Mouse (Mus musculus) thymus, postnatal 36 days (tissue): ENCODE data around the gene Slfn5.
A peak's percentile ranks its signal among the peaks of the same experiment; 100 is the strongest.
"Not testable (repeated sequence)": the region's sequence is repeated elsewhere in the genome, so short reads cannot be mapped to it uniquely, and the experiment has no call there.

ENCODE experiments used
- DNase-seq, 2 experiments: peaks; one replicate each; pipeline ENCODE4 v3.0.0; 2022; ENCODE audit warnings: mixed read lengths in 2 of 2

The Slfn5 gene

GRCm38 (mm10) chr11:82947457-82947856 lies 3.7 kb upstream of the Slfn5 start:
- peak; percentile 48 to 57 for DNase-seq

- DNase-seq: no peak
Observed at GRCm38 (mm10) chr11:82949036-82949435, 2.1 kb upstream of the Slfn5 start.

DNA sequence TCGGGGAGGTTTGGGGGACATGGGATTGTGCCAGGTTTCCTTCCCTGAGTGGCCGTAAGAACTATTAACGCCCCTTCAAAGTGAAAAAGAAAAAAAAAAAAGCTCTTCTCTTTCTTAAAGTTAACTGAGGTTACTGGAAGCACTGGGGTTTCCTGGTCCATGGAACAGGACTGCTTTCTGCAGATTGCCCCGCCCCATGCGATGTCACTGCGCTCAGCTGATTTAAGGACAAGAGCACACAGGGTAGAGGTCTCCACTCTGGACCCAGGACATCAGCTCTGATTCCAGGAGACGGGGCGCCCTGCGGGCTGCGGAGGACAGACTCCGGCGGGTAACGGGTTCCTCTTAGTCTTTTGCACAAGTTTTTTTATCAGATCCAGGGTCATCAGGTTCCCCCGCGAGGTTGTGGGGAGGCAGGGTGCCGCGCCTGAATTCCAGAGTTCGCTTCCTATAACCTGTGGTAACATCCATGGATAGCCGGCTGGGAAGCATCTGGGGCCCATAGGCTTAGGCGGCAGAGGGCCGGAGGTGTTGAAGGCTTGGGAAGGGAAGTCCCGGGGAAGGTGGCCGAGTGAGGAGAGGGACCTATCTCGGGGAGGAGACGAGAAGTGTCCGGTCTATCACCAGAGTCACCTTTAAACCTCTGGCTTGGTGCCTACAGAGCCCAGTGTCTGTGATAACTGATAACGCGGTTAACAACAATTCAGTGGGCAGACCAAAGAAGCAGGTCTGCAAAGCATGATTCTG lies 889 bp downstream of the Slfn5 start:
- DNase-seq: peak; percentile 55 to 68

DNA sequence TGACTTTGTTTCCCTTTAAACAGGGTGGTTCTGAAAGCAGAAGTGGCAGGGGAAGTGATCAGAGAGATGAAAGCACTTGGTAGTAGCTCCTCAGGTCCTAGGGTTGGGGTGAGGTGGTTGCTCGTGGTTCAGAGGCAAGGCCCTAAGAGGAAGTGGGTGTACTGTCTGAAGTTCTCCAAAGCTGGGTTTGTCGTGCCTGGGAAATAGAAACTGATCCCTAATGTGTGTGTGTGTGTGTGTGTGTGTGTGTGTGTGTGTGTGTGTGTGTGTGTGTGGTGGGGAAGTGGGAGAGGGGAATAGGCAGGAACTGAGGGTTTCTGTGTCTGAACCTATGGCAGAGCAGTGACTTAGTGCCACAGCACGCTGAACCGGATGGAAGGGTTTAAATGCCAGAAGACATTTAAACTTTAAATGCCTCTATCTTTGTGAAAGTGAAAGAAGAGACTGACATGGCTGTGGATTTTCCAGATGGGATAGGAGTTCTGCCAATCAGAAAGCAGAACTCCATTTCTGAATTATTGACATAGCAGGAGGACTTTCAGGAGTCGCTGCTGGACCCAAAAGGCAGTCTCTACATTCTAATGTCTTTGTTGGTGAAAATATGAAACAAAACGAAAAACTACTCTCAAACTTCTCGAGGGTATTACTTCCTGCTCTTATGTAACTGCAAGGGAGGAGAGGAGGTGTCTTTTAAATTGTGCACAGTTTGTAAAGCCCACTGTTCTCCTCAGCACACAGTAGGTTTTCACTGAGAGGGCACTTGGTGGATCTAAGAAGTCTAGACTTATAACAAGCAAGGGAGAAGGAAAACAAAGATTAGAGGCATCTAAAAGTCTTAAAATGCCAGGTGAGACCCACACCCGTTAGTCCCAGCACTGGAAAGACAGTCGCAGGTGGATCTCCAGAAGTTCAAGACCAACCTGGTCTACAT lies 1.7 kb downstream of the Slfn5 start:
- peak; percentile 70 to 72 for DNase-seq

DNA sequence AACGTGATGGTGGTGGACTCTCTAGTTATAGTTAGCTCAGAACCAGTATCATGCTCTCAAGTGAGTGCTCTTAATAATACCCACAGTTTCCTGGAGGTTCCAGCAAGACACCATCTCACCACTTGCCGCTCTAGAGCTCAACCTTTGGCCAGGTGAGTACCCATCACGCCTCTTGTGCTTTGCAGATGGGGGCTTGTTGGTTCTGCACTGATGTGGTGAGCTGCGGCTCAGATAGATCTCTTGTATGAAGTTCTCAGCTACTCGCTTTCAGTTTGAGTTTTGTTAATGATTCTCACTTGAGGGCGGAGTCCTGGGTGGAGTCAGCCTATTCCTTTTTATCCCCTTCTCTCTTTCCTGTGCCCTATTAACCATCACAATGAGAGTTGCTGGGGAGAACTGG lies 3.5 kb downstream of the Slfn5 start:
- no peak for DNase-seq

DNA sequence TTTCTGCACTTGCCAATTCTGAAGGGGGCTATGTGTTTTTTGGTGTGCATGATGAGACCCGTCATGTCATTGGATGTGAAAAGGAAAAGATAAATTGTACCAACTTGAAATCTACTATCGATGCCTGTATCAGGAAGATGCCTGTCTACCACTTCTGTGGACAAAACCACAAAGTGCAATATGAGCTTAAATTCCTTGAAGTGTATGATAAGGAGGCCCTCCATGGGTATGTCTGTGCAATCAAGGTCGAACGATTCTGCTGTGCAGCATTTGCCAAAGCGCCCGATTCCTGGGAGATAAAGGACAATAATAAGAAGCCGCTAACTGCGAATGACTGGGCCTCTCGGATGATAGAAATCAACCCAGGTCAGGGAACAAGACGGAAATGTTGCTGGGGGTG lies 5.8 kb downstream of the Slfn5 start:
- no peak for DNase-seq

DNA sequence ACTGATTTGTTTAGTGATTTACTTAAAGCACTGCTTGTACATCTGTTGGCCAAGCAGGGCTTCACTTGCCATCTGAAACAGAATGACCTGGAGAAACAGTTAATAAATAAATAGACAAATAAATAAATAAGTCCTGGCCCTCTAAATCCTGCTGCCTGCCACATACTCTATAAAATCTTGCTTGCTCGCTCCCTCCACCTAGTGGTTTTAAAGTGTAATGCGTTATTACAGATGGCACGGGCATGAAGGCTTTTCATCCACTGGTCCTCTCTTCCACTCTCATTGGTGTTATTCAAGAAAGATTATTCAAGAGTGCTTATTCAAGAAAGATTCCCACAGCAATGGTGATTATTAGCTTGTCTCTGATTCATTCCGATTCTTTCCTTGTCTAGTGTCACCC lies 8.5 kb downstream of the Slfn5 start:
- DNase-seq: no peak

GRCm38 (mm10) chr11:82961743-82962142 lies 10.6 kb downstream of the Slfn5 start:
- no peak for DNase-seq

DNA sequence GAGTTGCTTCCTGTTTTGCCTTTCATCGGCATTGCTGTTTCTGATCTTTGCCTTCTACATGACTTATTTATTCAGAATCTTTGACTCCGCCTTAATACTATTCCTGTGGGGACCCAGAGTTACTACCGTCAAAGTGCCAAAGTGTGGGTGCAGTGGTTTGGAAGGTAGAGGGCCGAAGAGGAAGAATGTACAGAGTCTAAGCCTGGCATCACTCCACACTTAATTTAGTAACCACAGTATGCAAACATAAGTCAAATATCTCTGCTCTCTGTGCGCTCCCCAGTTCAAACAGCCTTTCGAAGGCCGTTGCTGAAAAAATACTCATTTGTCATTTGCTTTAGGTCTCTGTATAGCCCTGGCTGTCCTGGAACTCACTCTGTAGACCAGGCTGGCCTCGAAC lies 11.1 kb downstream of the Slfn5 start:
- no peak for DNase-seq

GRCm38 (mm10) chr11:82970712-82971589 lies 19.8 kb downstream of the Slfn5 start:
- peak; percentile 41 to 47 for DNase-seq

GRCm38 (mm10) chr11:82971590-82971974 lies 20.4 kb downstream of the Slfn5 start:
- DNase-seq: no peak

- DNase-seq: peak; percentile 29 to 41
Observed at GRCm38 (mm10) chr11:82973916-82974315, 22.8 kb downstream of the Slfn5 start.

DNA sequence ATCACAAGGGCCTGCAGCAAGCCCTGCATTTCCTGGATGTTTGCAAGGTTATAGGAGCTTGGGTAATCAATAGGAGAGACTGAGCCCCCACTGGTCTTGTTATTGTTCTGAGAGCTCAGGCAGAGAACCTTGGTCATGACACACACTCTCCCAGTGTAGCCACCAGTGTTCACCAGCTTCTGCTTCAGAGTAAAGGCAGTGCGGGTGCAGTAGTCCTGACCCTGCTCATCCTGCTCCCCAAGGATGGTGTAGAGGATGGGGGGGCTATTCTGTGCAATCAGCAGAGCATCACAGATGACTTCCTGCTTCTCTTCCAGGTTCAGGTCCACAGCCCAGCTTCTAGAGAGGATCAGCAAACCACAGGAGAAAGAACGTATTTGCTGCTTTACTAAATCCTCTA lies 31.3 kb downstream of the Slfn5 start:
- DNase-seq: not testable (repeated sequence)

- DNase-seq: no peak
Observed at GRCm38 (mm10) chr11:82983193-82983592, 32.0 kb downstream of the Slfn5 start.

GRCm38 (mm10) chr11:82987621-82988020 lies 36.5 kb downstream of the Slfn5 start:
- no peak for DNase-seq

DNA sequence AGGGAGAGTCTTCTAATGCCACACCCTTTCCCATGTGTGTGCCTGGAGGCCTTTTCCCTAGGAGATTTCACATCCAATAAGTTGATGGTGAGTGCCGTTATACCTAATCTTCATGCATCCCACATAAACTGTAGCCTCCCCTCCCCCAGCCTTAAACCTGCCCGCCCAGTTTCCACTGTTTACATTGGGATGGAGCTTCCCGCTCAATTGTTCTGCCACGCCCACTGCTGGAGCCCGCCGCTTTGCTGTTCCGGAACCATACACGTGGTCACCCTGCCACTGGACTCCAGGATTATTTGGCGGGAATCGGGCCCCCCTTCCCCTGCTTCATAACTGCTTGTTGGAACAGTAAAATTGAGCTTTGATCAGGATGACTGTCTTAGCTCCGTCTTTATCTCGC lies 38.2 kb downstream of the Slfn5 start:
- DNase-seq: peak in 1 of 2 experiments; percentile 7

- DNase-seq: peak; percentile 27 to 31
Observed at GRCm38 (mm10) chr11:82990612-82991385, 39.6 kb downstream of the Slfn5 start.

- DNase-seq: peak; percentile 26 to 29
Observed at GRCm38 (mm10) chr11:82991469-82992166, 40.5 kb downstream of the Slfn5 start, which contains the start of gene Slfn9. Gene Slfn9 (minus strand): TSS chr11:82991830.

DNA sequence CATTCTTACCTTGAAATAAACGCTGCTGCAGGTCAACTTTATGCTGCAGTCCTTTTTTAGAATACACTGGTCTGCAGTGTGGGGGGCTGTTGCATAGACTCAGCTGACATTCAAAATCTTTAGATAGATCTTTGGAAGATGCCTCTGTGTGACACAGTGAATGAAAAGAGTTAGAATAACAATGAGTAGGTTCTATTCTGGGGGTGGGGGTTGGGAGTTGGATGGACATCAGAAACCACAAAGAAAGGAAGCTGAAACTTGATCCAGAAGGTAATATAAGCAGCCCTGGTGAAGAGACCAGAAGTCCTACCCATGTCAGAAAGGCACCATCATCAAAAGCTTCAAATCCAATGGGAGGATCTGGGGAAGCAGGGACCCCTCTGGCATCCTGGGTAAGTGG lies 62.2 kb downstream of the Slfn5 start:
- DNase-seq: no peak
